Mouse (Mus musculus) liver, embryonic 14.5 days (tissue): ENCODE measurements at regions not wholly inside any gene's neighbourhood (a gene's known extent, or its start where the extent isn't known, plus 50 kb on each side); places are given as distances from the start of the nearest gene placed in this dataset. TPM values are rescaled to one million over a fixed set of nuclear protein-coding genes. Genes with fewer than 3 reads are reported as not detected.

ENCODE experiments used
- ATAC-seq: fragments of 200-750 bp; cut with Nextera tagmentation; 2 replicates; pipeline ENCODE4 v1.8.0; 2017; ENCODE audit warnings: moderate number of reproducible peaks, mild to moderate bottlenecking, moderate library complexity; ENCODE audit not compliant: insufficient read depth
- DNase-seq, 3 experiments: peaks; one replicate each; pipeline ENCODE4 v3.0.0-alpha.2; 2012 to 2013; ENCODE audit warnings: low read depth in 3 of 3, low spot score in 3 of 3
- H3K27ac ChIP-seq: fragments of 300-500 bp; sonication (generic); 2 replicates; pipeline ENCODE4 v1.5.1; 2014; ENCODE audit warnings: moderate library complexity, mild to moderate bottlenecking, control low read depth, inconsistent platforms
- H3K27me3 ChIP-seq: fragments of 300-500 bp; sonication (generic); 2 replicates; pipeline ENCODE4 v1.6.1; 2014; ENCODE audit warnings: mild to moderate bottlenecking, low read length, moderate library complexity; ENCODE audit not compliant: control insufficient read depth, insufficient read depth
- H3K36me3 ChIP-seq: fragments of 300-500 bp; sonication (generic); replicated peaks from 2 replicates; pipeline ENCODE4 v1.6.1; 2014; ENCODE audit warnings: low read depth; ENCODE audit not compliant: control insufficient read depth, insufficient read depth
- H3K4me1 ChIP-seq, 2 experiments: fragments of 200-500 bp in 1 of 2; fragments of 300-500 bp in 1 of 2; sonication (generic) in 1 of 2; replicated peaks; 2 replicates each; pipeline ENCODE4 v1.6.1; 2012 to 2014; ENCODE audit warnings: antibody characterized with exemption in 1 of 2, inconsistent platforms in 1 of 2, low read length in 1 of 2; ENCODE audit not compliant: control insufficient read depth in 2 of 2, insufficient read depth in 2 of 2
- H3K4me2 ChIP-seq: fragments of 300-500 bp; sonication (generic); 2 replicates; pipeline ENCODE4 v1.6.1; 2014; ENCODE audit warnings: low read depth, mild to moderate bottlenecking, control low read depth, moderate library complexity
- H3K4me3 ChIP-seq, 2 experiments: fragments of 200-500 bp in 1 of 2; fragments of 300-500 bp in 1 of 2; sonication (generic) in 1 of 2; 2 replicates each; pipeline ENCODE4 v1.5.1; 2012 to 2014; ENCODE audit warnings: low read depth in 2 of 2, low read length in 2 of 2, mild to moderate bottlenecking in 2 of 2, control low read depth in 1 of 2, inconsistent platforms in 1 of 2, moderate library complexity in 1 of 2; ENCODE audit not compliant: insufficient read depth in 1 of 2
- H3K9ac ChIP-seq: fragments of 300-500 bp; sonication (generic); replicated peaks from 2 replicates; pipeline ENCODE4 v1.6.1; 2014; ENCODE audit warnings: mild to moderate bottlenecking, control low read depth, moderate library complexity
- H3K9me3 ChIP-seq: fragments of 300-500 bp; sonication (generic); 2 replicates; pipeline ENCODE4 v1.6.1; 2016; ENCODE audit warnings: low read length, mixed read lengths; ENCODE audit not compliant: control insufficient read depth
- CTCF ChIP-seq: IDR thresholded peaks from 2 replicates; pipeline ENCODE4 v1.5.1; 2016; ENCODE audit warnings: antibody characterized with exemption, low read depth, control low read depth
- EP300 ChIP-seq: IDR thresholded peaks from 2 replicates; pipeline ENCODE4 v1.6.1; 2016; ENCODE audit warnings: antibody characterized with exemption, low read depth
- WGBS: fragments of 180-500 bp; shearing (Covaris S2); extraction: QIAGEN DNeasy Blood & Tissue Kit; methylation state at CpG from one replicate; pipeline ENCODE4 v1.1.7; 2014; ENCODE audit not compliant: insufficient replicate concordance; 5-methylcytosine and 5-hydroxymethylcytosine counted together
- microRNA-seq: library from miRNA; unstranded; fragments of <30 nt; microRNA quantifications from one replicate; pipeline ENCODE4, GENCODE M21; 2016

GRCm38 (mm10) chr17:64548536-64548935 is 52.0 kb upstream of the Man2a1 start:
- DNase-seq (no peak), ATAC-seq (no peak)
- no peaks in the 10 kb centered on the region for H3K27me3 ChIP-seq
- H3K4me1 ChIP-seq: no peaks in the 10 kb centered on the region
- H3K9ac ChIP-seq: no peak overlapping the region
- no peaks in the 10 kb centered on the region for H3K36me3 ChIP-seq
- no peak overlapping the region for H3K4me3 ChIP-seq
- WGBS: 50% methylated on average over 7 of the region's 7 CpGs
- H3K27ac ChIP-seq: no peak overlapping the region
- no peaks in the 10 kb centered on the region for H3K9me3 ChIP-seq
- no peak overlapping the region for H3K4me2 ChIP-seq
- TF ChIP-seq CTCF (no peak), EP300 (no peak)

- no peak overlapping the region for H3K27ac ChIP-seq
- DNase-seq: no peak
Measured at GRCm38 (mm10) chr17:64550034-64550433, 50.5 kb upstream of the Man2a1 start.

More at GRCm38 (mm10) chr17:64550034-64550433, 50.5 kb upstream of the Man2a1 start:
- Histone ChIP-seq H3K4me3 (no peak overlapping the region), H3K9me3 (no peaks in the 10 kb centered on the region), H3K4me2 (no peak overlapping the region), H3K9ac (no peak overlapping the region), H3K4me1 (no peaks in the 10 kb centered on the region), H3K36me3 (no peaks in the 10 kb centered on the region), H3K27me3 (no peaks in the 10 kb centered on the region)
- ATAC-seq: no peak
- no peak for TF ChIP-seq CTCF
- TF ChIP-seq EP300: no peak
- 60% methylated on average over 6 of the region's 6 CpGs for WGBS

Small RNA genes lying in the stretch of these regions (microRNA-seq; reads per million reads assigned to microRNA genes)
- not detected for gene Mir6420
